ENCODE assay signal across 8 mouse cellular contexts in the genomic region with DNA sequence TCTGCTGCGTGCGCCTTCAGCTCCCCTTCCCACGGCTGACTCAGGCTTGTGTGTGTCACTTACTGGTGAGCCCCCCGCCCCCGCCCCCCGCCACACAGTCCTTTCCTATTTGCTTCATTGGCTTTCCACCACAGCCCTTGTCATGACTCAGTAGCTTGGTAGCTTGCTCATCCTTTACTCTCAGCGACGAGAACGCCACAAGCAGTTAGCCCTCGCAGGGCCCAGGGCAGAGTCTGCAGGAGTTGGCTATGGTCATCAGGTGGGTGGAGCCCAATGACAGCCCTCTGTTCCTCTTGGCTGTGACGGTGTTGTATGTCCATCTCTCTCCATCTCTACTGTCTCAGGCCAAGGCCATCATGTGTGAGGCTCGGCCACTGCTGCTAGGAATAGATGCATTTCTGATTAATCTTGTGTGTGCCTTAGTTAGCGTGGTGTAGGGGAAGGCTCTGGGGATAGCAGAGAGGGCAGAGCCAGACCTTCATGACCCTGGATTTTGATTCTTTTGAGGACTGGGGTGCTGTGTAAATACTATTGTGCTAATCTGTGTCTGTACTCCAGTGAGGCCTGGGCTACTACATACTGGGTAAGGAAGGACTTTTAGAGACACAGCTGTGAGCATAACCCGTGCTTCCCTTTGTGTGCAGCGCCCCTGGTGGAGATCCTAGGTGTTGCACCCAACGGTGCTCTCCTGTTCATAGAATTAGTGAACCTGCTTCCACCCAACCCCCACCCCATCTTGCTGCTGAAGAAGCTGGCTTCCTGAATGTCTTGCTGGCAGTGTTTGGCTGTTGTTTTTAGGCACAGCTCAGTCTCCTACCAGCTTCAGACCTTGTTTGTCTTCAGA. TPM values are rescaled to one million over a fixed set of nuclear protein-coding genes. Genes with fewer than 3 reads are reported as not detected.
DNase-seq lines count a peak whose midpoint lies in the region; ATAC-seq and TF ChIP-seq lines count a peak whose summit lies in the region.

No protein-coding gene starts in this region.

- H3K9me3 ChIP-seq in CH12.LX (replicated peaks; ENCODE audit: low read length): peaks cover 5% of the 10 kb centered on the region
- no peaks in the 10 kb centered on the region for H3K9me3 ChIP-seq in forebrain, embryonic 13.5 days (replicated peaks)
- no peaks in the 10 kb centered on the region for H3K9me3 ChIP-seq in lung, embryonic 14.5 days (ENCODE audit: low read depth, low read length)

- intact Hi-C loops in heart, postnatal 36 days (cut with DNase I): loop anchor here (1.0 kb wide), 1 partner anchor 31 kb away; no protein-coding TSS in a partner anchor

- H3K27ac ChIP-seq in CH12.LX (ENCODE audit: insufficient read depth, low read depth): no peak overlapping the region
- no peak overlapping the region for H3K27ac ChIP-seq in forebrain, embryonic 13.5 days
- no peak overlapping the region for H3K27ac ChIP-seq in lung, embryonic 14.5 days (ENCODE audit: low read depth)
- H3K27ac ChIP-seq in olfactory bulb, adult 2 months (ENCODE audit: insufficient read depth, low read depth, low read length): no peak overlapping the region

- ATAC-seq in forebrain, embryonic 13.5 days: peak; percentile 87
- ATAC-seq in lung, embryonic 14.5 days (ENCODE audit: insufficient read depth): peak; percentile 50; the same call in 1 of the 2 replicates

- TF ChIP-seq POLR2A in CH12.LX (IDR thresholded peaks at IDR 0.05; ENCODE audit: low read depth, low read length): no peak
- no peak for TF ChIP-seq POLR2A in olfactory bulb, adult 2 months (IDR thresholded peaks at IDR 0.05; ENCODE audit: insufficient read depth, low read depth, low read length)

- peak; percentile 82 to 93 for TF ChIP-seq CTCF in CH12.LX (conservative IDR thresholded peaks at IDR 0.05 in 1 of 2, IDR thresholded peaks at IDR 0.05 in 1 of 2; ENCODE audit: low read depth in 2 of 2, low read length in 2 of 2)
- TF ChIP-seq CTCF in lung, embryonic 14.5 days (IDR thresholded peaks at IDR 0.05; ENCODE audit: low read depth): peak; percentile 93
- peak; percentile 64 for TF ChIP-seq CTCF in olfactory bulb, adult 2 months (IDR thresholded peaks at IDR 0.05; ENCODE audit: insufficient read depth, low read depth, low read length)

- no peak overlapping the region for H3K4me2 ChIP-seq in CH12.LX (ENCODE audit: insufficient read depth, low read depth, poor library complexity, severe bottlenecking)
- no peak overlapping the region for H3K4me2 ChIP-seq in forebrain, embryonic 13.5 days
- H3K4me2 ChIP-seq in lung, embryonic 14.5 days: no peak overlapping the region

- in situ Hi-C loops in CH12.LX (cut with MboI; ENCODE audit: low pct_ligation_motif_present, low pct_unique_long_range_greater_than_20kb, low sequenced_read_pairs): no loop called here

- 66% methylated on average over 16 of the region's 16 CpGs for WGBS in forebrain, embryonic 13.5 days
- WGBS in lung, embryonic 14.5 days: 63% methylated on average over 16 of the region's 16 CpGs
- 51% methylated on average over 16 of the region's 16 CpGs for WGBS in olfactory bulb, adult 2 months

- H3K36me3 ChIP-seq in CH12.LX (replicated peaks in 1 of 2; ENCODE audit: control insufficient read depth in 1 of 2, insufficient read depth in 1 of 2, low read length in 1 of 2): no peaks in the 10 kb centered on the region
- no peaks in the 10 kb centered on the region for H3K36me3 ChIP-seq in forebrain, embryonic 13.5 days (ENCODE audit: poor library complexity, severe bottlenecking)
- H3K36me3 ChIP-seq in lung, embryonic 14.5 days (ENCODE audit: insufficient read depth): no peaks in the 10 kb centered on the region

- no peak overlapping the region for H3K9ac ChIP-seq in CH12.LX (ENCODE audit: insufficient read depth, low read depth)
- H3K9ac ChIP-seq in forebrain, embryonic 13.5 days: no peak overlapping the region
- H3K9ac ChIP-seq in lung, embryonic 14.5 days: no peak overlapping the region

- peak; percentile 91 for DNase-seq in CH12.LX (ENCODE audit: extremely low read depth)
- peak; percentile 85 for DNase-seq in c-Kit-positive CD71-negative TER-119-negative erythroid progenitor cells, embryonic 14.5 days (ENCODE audit: low read depth)
- peak; percentile 72 to 85 for DNase-seq in heart, postnatal 36 days
- DNase-seq in layer of hippocampus, adult 18-20 months (ENCODE audit: low spot score in 2 of 2): peak; percentile 70 to 86
- DNase-seq in lung, embryonic 14.5 days: peak; percentile 90
- peak; percentile 68 to 77 for DNase-seq in thymus, adult 18-20 months

- peaks cover 8 to 13% of the 10 kb centered on the region in 2 experiments; a peak in 3 of 4 replicates for H3K4me1 ChIP-seq in CH12.LX (ENCODE audit: control insufficient read depth in 1 of 2, insufficient read depth in 2 of 2)
- H3K4me1 ChIP-seq in forebrain, embryonic 13.5 days: no peaks in the 10 kb centered on the region
- peaks cover 3% of the 10 kb centered on the region; the same call in 1 of the 2 replicates for H3K4me1 ChIP-seq in lung, embryonic 14.5 days (ENCODE audit: insufficient read depth)
- H3K4me1 ChIP-seq in olfactory bulb, adult 2 months (ENCODE audit: control insufficient read depth, insufficient read depth, low read length): peaks cover 20% of the 10 kb centered on the region; the same call in 1 of the 2 replicates

- H3K79me2 ChIP-seq in CH12.LX (replicated peaks; ENCODE audit: control insufficient read depth, extremely low read depth, insufficient read depth, poor library complexity, severe bottlenecking): no peaks in the 10 kb centered on the region

- no peak overlapping the region for H3K4me3 ChIP-seq in CH12.LX (replicated peaks in 1 of 3; ENCODE audit: low read depth in 2 of 3, low read length in 2 of 3, poor library complexity in 1 of 3)
- H3K4me3 ChIP-seq in forebrain, embryonic 13.5 days: no peak overlapping the region
- no peak overlapping the region for H3K4me3 ChIP-seq in lung, embryonic 14.5 days (ENCODE audit: low read depth, low read length)
- no peak overlapping the region for H3K4me3 ChIP-seq in olfactory bulb, adult 2 months (ENCODE audit: insufficient read depth, low read depth, low read length)

- no peak for TF ChIP-seq EP300 in CH12.LX (IDR thresholded peaks at IDR 0.05; ENCODE audit: low read length)

- dilution Hi-C loops in CH12.LX (cut with MboI; ENCODE audit: extremely low pct_ligation_motif_present, extremely low pct_unique_long_range_greater_than_20kb, low sequenced_read_pairs): no loop called here

- peak; percentile 72 for TF ChIP-seq RAD21 in CH12.LX (IDR thresholded peaks at IDR 0.05; ENCODE audit: low read depth, low read length)

- H3K27me3 ChIP-seq in CH12.LX (replicated peaks): no peaks in the 10 kb centered on the region
- no peaks in the 10 kb centered on the region for H3K27me3 ChIP-seq in forebrain, embryonic 13.5 days
- no peaks in the 10 kb centered on the region for H3K27me3 ChIP-seq in lung, embryonic 14.5 days (ENCODE audit: insufficient read depth, low read length)

TF ChIP-seq in CH12.LX, 34 proteins besides CTCF, POLR2A, EP300 and RAD21:
- TF ChIP-seq E2F4 (IDR thresholded peaks at IDR 0.05; ENCODE audit: insufficient replicate concordance, low read depth, low read length) (no peak), BHLHE40 (IDR thresholded peaks at IDR 0.05; ENCODE audit: low read depth, low read length) (peak; percentile 58), HCFC1 (IDR thresholded peaks at IDR 0.05; ENCODE audit: low read depth, low read length) (0 out of 2 replicates have a peak, but pooled peaks have one; percentile 10), PAX5 (IDR thresholded peaks at IDR 0.05; ENCODE audit: low read length) (no peak), ZKSCAN1 (IDR thresholded peaks at IDR 0.05; ENCODE audit: borderline replicate concordance, low read depth, low read length) (no peak), IRF4 (IDR thresholded peaks at IDR 0.05; ENCODE audit: low read depth, low read length) (0 out of 2 replicates have a peak, but pooled peaks have one; percentile 36), SMC3 (IDR thresholded peaks at IDR 0.05; ENCODE audit: low read depth, low read length) (peak; percentile 31)

RNA-seq across cellular contexts. Expression of gene Glis1, which starts 19.0 kb away (rescaled TPM):
- 0.08 TPM in 1 of 2 replicates, not detected in the other for total RNA-seq in CH12.LX (2012; rRNA removed)
- 0.17 TPM in 1 of 2 replicates, not detected in the other for total RNA-seq in CH12.LX (2014; rRNA removed)
- polyA plus RNA-seq in CH12.LX (2012; ENCODE audit: insufficient read length, low read depth): 1.3 and 2.2 TPM in 2 replicates
- 0.75 and 0.84 TPM in 2 replicates for polyA plus RNA-seq in forebrain, embryonic 13.5 days (2015; fragmentation: Nextera tagmentation; extraction: Ambion mirVana)
- under 1 TPM in 1 of 2 experiments, not detected in 1; 0.28 TPM for total RNA-seq in heart, postnatal 36 days (2021)
- total RNA-seq in layer of hippocampus, adult 18-20 months (2021): 1 to 10 TPM; 2.1 to 2.4 TPM
- 2.9 and 3.0 TPM in 2 replicates for polyA plus RNA-seq in lung, embryonic 14.5 days (2014; fragmentation: Nextera tagmentation; extraction: Ambion mirVana)
- not detected in 2 replicates for polyA plus RNA-seq in olfactory bulb, adult 2 months (2012; ENCODE audit: insufficient read depth, insufficient read length, low replicate concordance, missing spikeins)
